Mouse (Mus musculus) testis, adult 2 months (tissue): ENCODE measurements around the gene Tob2. TPM values are rescaled to one million over a fixed set of nuclear protein-coding genes. Genes with fewer than 3 reads are reported as not detected.

Source experiments
- H3K27ac ChIP-seq: fragments of 200-500 bp; 2 replicates; pipeline ENCODE4 v1.5.1; 2012; ENCODE audit warnings: low read depth, low read length; ENCODE audit not compliant: control insufficient read depth, insufficient read depth
- H3K27me3 ChIP-seq: fragments of 200-500 bp; 2 replicates; pipeline ENCODE4 v1.6.1; 2012; ENCODE audit warnings: mild to moderate bottlenecking, low read length, moderate library complexity; ENCODE audit not compliant: control insufficient read depth, insufficient read depth
- H3K36me3 ChIP-seq: fragments of 200-500 bp; 2 replicates; pipeline ENCODE4 v1.6.1; 2012; ENCODE audit warnings: mild to moderate bottlenecking, low read length; ENCODE audit not compliant: control insufficient read depth, insufficient read depth
- H3K4me1 ChIP-seq: fragments of 200-500 bp; 2 replicates; pipeline ENCODE4 v1.6.1; 2012; ENCODE audit warnings: low read length; ENCODE audit not compliant: control insufficient read depth, insufficient read depth
- H3K4me3 ChIP-seq: fragments of 200-500 bp; 2 replicates; pipeline ENCODE4 v1.5.1; 2012; ENCODE audit warnings: low read depth, mild to moderate bottlenecking, low read length, moderate library complexity, mixed read lengths; ENCODE audit not compliant: control insufficient read depth
- CTCF ChIP-seq: fragments of 200-500 bp; IDR thresholded peaks from 2 replicates; pipeline ENCODE4 v1.5.1; 2012; ENCODE audit warnings: low read depth, mild to moderate bottlenecking, inconsistent platforms, low read length, moderate library complexity; ENCODE audit not compliant: control insufficient read depth, insufficient read depth, insufficient replicate concordance
- POLR2A ChIP-seq: fragments of 200-500 bp; IDR thresholded peaks from 2 replicates; pipeline ENCODE4 v1.6.1; 2012; ENCODE audit warnings: low read depth, mild to moderate bottlenecking, inconsistent platforms, low read length, moderate library complexity; ENCODE audit not compliant: control insufficient read depth
- polyA plus RNA-seq: library from polyadenylated mRNA; depleted of rRNA; stranded (reverse); fragments of >200 nt; gene quantifications from 2 replicates; pipeline ENCODE4 v1.2.3, GENCODE M21; 2012

Gene Tob2
- polyA plus RNA-seq, 1 experiment: 7.3 TPM

GRCm38 (mm10) chr15:81858138-81858516, 469 bp downstream of the Tob2 start:
- 0 out of 2 replicates have a peak, but pooled peaks have one; percentile 12 for TF ChIP-seq CTCF
- TF ChIP-seq POLR2A: peak; percentile 99
- Histone ChIP-seq H3K27ac (peak overlapping the region; percentile 99), H3K27me3 (no peaks in the 10 kb centered on the region), H3K4me3 (peak overlapping the region; percentile 93), H3K4me1 (peaks cover 29% of the 10 kb centered on the region), H3K36me3 (no peaks in the 10 kb centered on the region)

GRCm38 (mm10) chr15:81857724-81858116, 876 bp downstream of the Tob2 start:
- peak overlapping the region; percentile 92 for H3K27ac ChIP-seq
- no peak for TF ChIP-seq CTCF
- TF ChIP-seq POLR2A: no peak

GRCm38 (mm10) chr15:81856938-81857723, 1.5 kb downstream of the Tob2 start:
- TF ChIP-seq POLR2A (no peak), CTCF (no peak)
- no peaks in the 10 kb centered on the region for H3K27me3 ChIP-seq
- H3K36me3 ChIP-seq: no peaks in the 10 kb centered on the region
- H3K27ac ChIP-seq: peak overlapping the region; percentile 92
- H3K4me1 ChIP-seq: peaks cover 29% of the 10 kb centered on the region
- H3K4me3 ChIP-seq: peak overlapping the region; percentile 93

More at GRCm38 (mm10) chr15:81857724-81858116, 876 bp downstream of the Tob2 start:
- Histone ChIP-seq H3K27me3 (no peaks in the 10 kb centered on the region), H3K4me3 (peak overlapping the region; percentile 93), H3K4me1 (peaks cover 29% of the 10 kb centered on the region), H3K36me3 (no peaks in the 10 kb centered on the region)

- Histone ChIP-seq H3K4me1 (peaks cover 29% of the 10 kb centered on the region), H3K36me3 (no peaks in the 10 kb centered on the region), H3K4me3 (peak overlapping the region; percentile 93), H3K27ac (peak overlapping the region; percentile 56), H3K27me3 (no peaks in the 10 kb centered on the region)
- TF ChIP-seq POLR2A (0 out of 2 replicates have a peak, but pooled peaks have one; percentile 27), CTCF (no peak)
Measured at GRCm38 (mm10) chr15:81856030-81856790, 2.4 kb downstream of the Tob2 start.

GRCm38 (mm10) chr15:81853081-81853480, 5.5 kb downstream of the Tob2 start:
- Histone ChIP-seq H3K4me1 (peaks cover 16% of the 10 kb centered on the region), H3K27ac (no peak overlapping the region), H3K27me3 (no peaks in the 10 kb centered on the region), H3K4me3 (no peak overlapping the region), H3K36me3 (peaks cover 7% of the 10 kb centered on the region)
- TF ChIP-seq POLR2A (no peak), CTCF (no peak)

GRCm38 (mm10) chr15:81852411-81853000, 6.1 kb downstream of the Tob2 start:
- H3K4me1 ChIP-seq: peaks cover 16% of the 10 kb centered on the region
- peaks cover 7% of the 10 kb centered on the region for H3K36me3 ChIP-seq
- TF ChIP-seq POLR2A (no peak), CTCF (no peak)
- no peaks in the 10 kb centered on the region for H3K27me3 ChIP-seq
- no peak overlapping the region for H3K4me3 ChIP-seq
- no peak overlapping the region for H3K27ac ChIP-seq

GRCm38 (mm10) chr15:81851375-81851774, 7.2 kb downstream of the Tob2 start:
- TF ChIP-seq CTCF (no peak), POLR2A (no peak)
- H3K27ac ChIP-seq: no peak overlapping the region
- peaks cover 9% of the 10 kb centered on the region for H3K4me1 ChIP-seq
- no peak overlapping the region for H3K4me3 ChIP-seq
- no peaks in the 10 kb centered on the region for H3K27me3 ChIP-seq
- peaks cover 7% of the 10 kb centered on the region for H3K36me3 ChIP-seq
